Comparison of ENCODE assay signal across 16 mouse cellular contexts in the genomic region with DNA sequence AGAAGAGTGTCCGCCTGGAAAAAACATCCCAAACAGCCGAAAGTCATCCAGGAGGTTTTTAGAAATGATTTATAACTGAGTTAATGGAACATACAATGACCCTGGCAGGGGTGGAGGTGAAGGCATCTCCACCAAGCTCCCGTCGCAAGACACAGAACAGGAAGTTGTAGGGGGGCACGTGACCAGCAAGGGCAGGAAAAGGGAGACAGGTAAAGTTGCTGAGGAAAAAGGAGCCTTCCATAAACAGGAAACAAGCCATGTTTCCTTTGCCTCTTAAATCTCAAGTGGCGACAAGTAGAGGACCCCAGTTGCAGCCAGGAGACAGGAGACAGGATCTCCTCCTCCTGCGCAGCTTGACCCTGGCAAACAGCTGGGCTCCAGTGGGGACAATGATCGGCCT. TPM values are rescaled to one million over a fixed set of nuclear protein-coding genes. Genes with fewer than 3 reads are reported as not detected.
DNase-seq lines count a peak whose midpoint lies in the region; ATAC-seq and TF ChIP-seq lines count a peak whose summit lies in the region.
"Had no signal": no experiment of that assay in that cellular context is flagged by ENCODE, and none has a peak within 500 bp of the region (broad histone marks: within the 10 kb centered on the region; RNA-seq: fewer than 3 reads in every experiment).

No protein-coding gene starts in this region.

- no peak for ATAC-seq in heart, embryonic 15.5 days (replicated peaks; ENCODE audit: insufficient number of reproducible peaks, insufficient read depth, low FRiP score, low read depth)
- no peak for ATAC-seq in heart, embryonic 16.5 days (replicated peaks; ENCODE audit: extremely low read depth, insufficient read depth, low FRiP score)
- no peak for ATAC-seq in kidney, postnatal 0 days (replicated peaks; ENCODE audit: low FRiP score, low read depth)
- ATAC-seq: CD4-positive, CD25-positive, alpha-beta regulatory T cell, adult 4 months; forebrain, postnatal 0 days; intestine, embryonic 16.5 days had no signal

- no peak for TF ChIP-seq CTCF in kidney, postnatal 0 days (IDR thresholded peaks at IDR 0.05; ENCODE audit: low read depth)

- no peaks in the 10 kb centered on the region for H3K9me3 ChIP-seq in heart, embryonic 15.5 days (replicated peaks)
- no peaks in the 10 kb centered on the region for H3K9me3 ChIP-seq in heart, embryonic 16.5 days (replicated peaks; ENCODE audit: control insufficient read depth, low read length)
- H3K9me3 ChIP-seq in kidney, postnatal 0 days (replicated peaks; ENCODE audit: low read length), result no peaks in the 10 kb centered on the region
- H3K9me3 ChIP-seq: hindbrain, embryonic 10.5 days had no signal

- 50% methylated on average over 8 of the region's 8 CpGs for WGBS in heart, embryonic 15.5 days
- 56% methylated on average over 8 of the region's 8 CpGs for WGBS in heart, embryonic 16.5 days
- WGBS in kidney, postnatal 0 days, result 15% methylated on average over 8 of the region's 8 CpGs

- H3K36me3 ChIP-seq in heart, embryonic 15.5 days, result no peaks in the 10 kb centered on the region
- H3K36me3 ChIP-seq in heart, embryonic 16.5 days (ENCODE audit: control insufficient read depth, insufficient read depth), result no peaks in the 10 kb centered on the region
- no peaks in the 10 kb centered on the region for H3K36me3 ChIP-seq in kidney, postnatal 0 days (ENCODE audit: insufficient read depth, low read length)
- H3K36me3 ChIP-seq: hindbrain, embryonic 10.5 days had no signal

- no peak overlapping the region for H3K4me3 ChIP-seq in heart, embryonic 15.5 days
- no peak overlapping the region for H3K4me3 ChIP-seq in heart, embryonic 16.5 days (ENCODE audit: low read length)
- H3K4me3 ChIP-seq in kidney, postnatal 0 days (replicated peaks; ENCODE audit: low read depth, low read length), result no peak overlapping the region
- H3K4me3 ChIP-seq: erythroblast, embryonic 14.5 days; hindbrain, embryonic 10.5 days had no signal

- no peaks in the 10 kb centered on the region for H3K4me1 ChIP-seq in heart, embryonic 15.5 days (replicated peaks)
- H3K4me1 ChIP-seq in heart, embryonic 16.5 days (ENCODE audit: control insufficient read depth, insufficient read depth, low read length), result no peaks in the 10 kb centered on the region
- H3K4me1 ChIP-seq in kidney, postnatal 0 days (replicated peaks; ENCODE audit: insufficient read depth, low read length), result no peaks in the 10 kb centered on the region
- H3K4me1 ChIP-seq: hindbrain, embryonic 10.5 days had no signal

- intact Hi-C loops in heart, postnatal 14 days (cut with DNase I), result no loop called here

- H3K9ac ChIP-seq in heart, embryonic 15.5 days, result no peak overlapping the region
- H3K9ac ChIP-seq in heart, embryonic 16.5 days (ENCODE audit: low read length), result no peak overlapping the region
- H3K9ac ChIP-seq in kidney, postnatal 0 days (ENCODE audit: low read depth, low read length), result no peak overlapping the region
- H3K9ac ChIP-seq: forebrain, postnatal 0 days had no signal

- peak overlapping the region; percentile 40; the same call in 1 of the 2 replicates for H3K27ac ChIP-seq in heart, embryonic 15.5 days
- H3K27ac ChIP-seq in heart, embryonic 16.5 days (ENCODE audit: low read length), result peak overlapping the region; percentile 12
- 0 out of 2 replicates have a peak overlapping the region, but pooled peaks have one; percentile 19 for H3K27ac ChIP-seq in kidney, postnatal 0 days
- H3K27ac ChIP-seq: hindbrain, embryonic 10.5 days had no signal

- H3K4me2 ChIP-seq in heart, embryonic 15.5 days, result no peak overlapping the region
- H3K4me2 ChIP-seq in heart, embryonic 16.5 days (ENCODE audit: low read depth, low read length), result no peak overlapping the region
- peak overlapping the region; percentile 14; the same call in 1 of the 2 replicates for H3K4me2 ChIP-seq in kidney, postnatal 0 days (ENCODE audit: low read length)

- DNase-seq in heart, postnatal 14 days, result no peak
- DNase-seq in adrenal gland, postnatal 14 days, result peak; percentile 28
- DNase-seq in kidney, postnatal 0 days (ENCODE audit: low spot score), result peak; percentile 55
- DNase-seq in layer of hippocampus, adult 18-20 months (ENCODE audit: low spot score in 2 of 2), result no peak
- DNase-seq in thymus, postnatal 36 days, result no peak
- DNase-seq: cerebellum, adult 9-11 months; forebrain, postnatal 0 days; gastrocnemius, postnatal 25 days; midbrain, embryonic 14.5 days; right cerebral cortex, postnatal 25 days had no signal

- no peaks in the 10 kb centered on the region for H3K27me3 ChIP-seq in heart, embryonic 15.5 days
- no peaks in the 10 kb centered on the region for H3K27me3 ChIP-seq in heart, embryonic 16.5 days (ENCODE audit: control insufficient read depth, insufficient read depth, low read length)
- no peaks in the 10 kb centered on the region for H3K27me3 ChIP-seq in kidney, postnatal 0 days (ENCODE audit: insufficient read depth, low read length)

RNA-seq across cellular contexts. Expression of gene Kdr, which starts 37.8 kb away (rescaled TPM):
- 35.4 and 35.6 TPM in 2 replicates for polyA plus RNA-seq in heart, embryonic 15.5 days (2015; fragmentation: Nextera tagmentation; extraction: Ambion mirVana)
- 100 to 1,000 TPM in 1 of 2 experiments, 10 to 100 TPM in 1; 89.7 to 101 TPM for total RNA-seq in heart, postnatal 14 days (2021)
- 97.6 and 106 TPM in 2 replicates for total RNA-seq in adrenal gland, postnatal 14 days (2021)
- 38.5 and 46.2 TPM in 2 replicates for polyA plus RNA-seq in heart, embryonic 16.5 days (2015; fragmentation: Nextera tagmentation; extraction: Ambion mirVana)
- polyA plus RNA-seq in kidney, postnatal 0 days (2015; fragmentation: Nextera tagmentation; extraction: Ambion mirVana), result 19.6 and 21.9 TPM in 2 replicates
- 1 to 10 TPM; 4.4 to 6.4 TPM for total RNA-seq in layer of hippocampus, adult 18-20 months (2021)

Comparison
In these comparisons a context has a peak if more than half of its experiments do, and no peak if none do; other contexts are left out.
1. DNase-seq: peak in adrenal gland, postnatal 14 days (single experiment) and kidney, postnatal 0 days (single experiment); none in heart, postnatal 14 days (0 of 2), layer of hippocampus, adult 18-20 months (0 of 2) and thymus, postnatal 36 days (0 of 2).
2. RNA of gene Kdr, which starts 37.8 kb away (total RNA-seq): 89.7 to 101 TPM in heart, postnatal 14 days and 97.6 to 106 TPM in adrenal gland, postnatal 14 days; 4.4 to 6.4 TPM in layer of hippocampus, adult 18-20 months; every median in the first group is over 10 times any median in the second.
3. Peak in every context shown above with its lines, with median percentiles within 50 percentile points of each other: H3K27ac ChIP-seq.